Mouse (Mus musculus): ENCODE measurements around the gene Ssbp4. TPM values are rescaled to one million over a fixed set of nuclear protein-coding genes. Genes with fewer than 3 reads are reported as not detected.

Ssbp4 gene
- polyA plus RNA-seq, 1 experiment: 193 TPM

GRCm38 (mm10) chr8:70631436-70631835 is 22.8 kb upstream of the Ssbp4 start:
- Histone ChIP-seq H3K36me3 (ENCODE audit: control insufficient read depth, insufficient read depth) (no peaks in the 10 kb centered on the region), H3K27me3 (ENCODE audit: control insufficient read depth, insufficient read depth, insufficient read length) (no peaks in the 10 kb centered on the region), H3ac (ENCODE audit: control insufficient read depth, insufficient read length, low read depth) (peak overlapping the region; percentile 67), H3K4me3 (ENCODE audit: insufficient read depth, poor library complexity, severe bottlenecking) (peak overlapping the region; percentile 25), H3K79me2 (ENCODE audit: control insufficient read depth, insufficient read depth) (no peaks in the 10 kb centered on the region), H3K79me3 (ENCODE audit: low read depth) (peaks cover 2% of the 10 kb centered on the region)
- TF ChIP-seq FOSL1 (IDR thresholded peaks at IDR 0.05; ENCODE audit: insufficient read depth, low read length, poor library complexity, severe bottlenecking) (no peak), MAX (IDR thresholded peaks at IDR 0.05) (no peak), MYOG (IDR thresholded peaks at IDR 0.05; ENCODE audit: control insufficient read depth, extremely low read depth, insufficient read length) (no peak), CEBPB (IDR thresholded peaks at IDR 0.05; ENCODE audit: low read depth) (no peak), MYOD1 (IDR thresholded peaks at IDR 0.05; ENCODE audit: control insufficient read depth, insufficient read length, low read depth) (no peak), CTCF (IDR thresholded peaks at IDR 0.05; ENCODE audit: control insufficient read depth, insufficient read depth, insufficient read length) (no peak), USF1 (IDR thresholded peaks at IDR 0.05; ENCODE audit: low read depth) (no peak)

GRCm38 (mm10) chr8:70630532-70631381 is 22.1 kb upstream of the Ssbp4 start:
- Histone ChIP-seq H3K79me2 (ENCODE audit: control insufficient read depth, insufficient read depth) (no peaks in the 10 kb centered on the region), H3K27me3 (ENCODE audit: control insufficient read depth, insufficient read depth, insufficient read length) (no peaks in the 10 kb centered on the region), H3K36me3 (ENCODE audit: control insufficient read depth, insufficient read depth) (no peaks in the 10 kb centered on the region), H3K4me3 (ENCODE audit: insufficient read depth, poor library complexity, severe bottlenecking) (peak overlapping the region; percentile 25), H3K79me3 (ENCODE audit: low read depth) (peaks cover 2% of the 10 kb centered on the region), H3ac (ENCODE audit: control insufficient read depth, insufficient read length, low read depth) (peak overlapping the region; percentile 67)
- TF ChIP-seq CTCF (IDR thresholded peaks at IDR 0.05; ENCODE audit: control insufficient read depth, insufficient read depth, insufficient read length) (no peak), CEBPB (IDR thresholded peaks at IDR 0.05; ENCODE audit: low read depth) (peak; percentile 34)

DNA sequence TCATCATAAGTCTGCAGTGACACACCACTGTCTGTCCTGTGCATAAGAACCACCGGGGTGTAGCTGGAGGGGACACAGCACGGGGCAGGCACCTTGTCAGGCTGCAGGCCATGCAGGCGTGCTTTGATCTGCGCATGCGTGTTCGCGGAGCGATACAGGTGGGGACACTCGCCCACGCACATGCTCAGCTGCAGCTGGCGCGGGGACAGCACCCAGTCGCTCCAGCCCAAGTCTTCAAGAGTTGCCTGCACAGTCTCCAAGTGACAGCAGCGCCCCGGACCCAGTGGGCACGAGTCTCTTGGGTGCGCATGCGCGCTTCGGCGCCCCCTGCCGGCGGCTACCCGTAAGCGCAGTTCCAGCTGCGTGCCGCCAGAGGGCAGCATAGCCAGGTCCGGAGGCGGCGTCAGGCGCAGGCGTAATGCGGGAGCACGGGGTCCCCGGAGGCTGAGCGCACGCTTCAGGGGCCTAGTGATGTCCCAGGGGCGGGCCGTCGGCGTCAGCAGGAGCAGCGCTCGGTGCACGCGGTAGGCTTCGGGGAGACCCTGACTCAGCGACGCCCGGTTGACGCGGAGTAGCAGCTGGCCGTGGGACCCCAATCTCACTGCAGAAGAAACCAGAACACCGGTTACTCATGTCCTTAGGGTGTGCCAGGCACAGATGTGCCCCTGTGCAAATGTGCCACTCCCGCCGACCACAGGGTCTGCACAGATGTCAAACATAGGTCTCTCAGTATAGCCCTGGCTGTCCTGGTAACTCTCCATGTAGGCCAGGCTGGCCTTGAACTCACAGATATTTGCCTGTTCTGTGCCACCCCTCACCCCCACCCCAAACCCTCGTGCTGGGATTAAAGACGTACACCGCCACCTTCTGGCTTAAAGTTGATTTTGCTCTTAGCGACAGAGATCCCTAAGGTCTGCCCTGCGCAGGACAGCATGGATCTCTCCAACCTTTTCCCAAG is 21.2 kb upstream of the Ssbp4 start:
- Histone ChIP-seq H3K79me3 (ENCODE audit: low read depth) (peaks cover 2% of the 10 kb centered on the region), H3ac (ENCODE audit: control insufficient read depth, insufficient read length, low read depth) (peak overlapping the region; percentile 52), H3K27me3 (ENCODE audit: control insufficient read depth, insufficient read depth, insufficient read length) (no peaks in the 10 kb centered on the region), H3K36me3 (ENCODE audit: control insufficient read depth, insufficient read depth) (no peaks in the 10 kb centered on the region), H3K79me2 (ENCODE audit: control insufficient read depth, insufficient read depth) (no peaks in the 10 kb centered on the region), H3K4me3 (ENCODE audit: insufficient read depth, poor library complexity, severe bottlenecking) (peak overlapping the region; percentile 11)
- TF ChIP-seq MAX (IDR thresholded peaks at IDR 0.05) (peak; percentile 70), USF1 (IDR thresholded peaks at IDR 0.05; ENCODE audit: low read depth) (no peak), FOSL1 (IDR thresholded peaks at IDR 0.05; ENCODE audit: insufficient read depth, low read length, poor library complexity, severe bottlenecking) (no peak), CTCF (IDR thresholded peaks at IDR 0.05; ENCODE audit: control insufficient read depth, insufficient read depth, insufficient read length) (peak; percentile 100), CEBPB (IDR thresholded peaks at IDR 0.05; ENCODE audit: low read depth) (no peak), MYOD1 (IDR thresholded peaks at IDR 0.05; ENCODE audit: control insufficient read depth, insufficient read length, low read depth) (peak; percentile 82), MYOG (IDR thresholded peaks at IDR 0.05; ENCODE audit: control insufficient read depth, extremely low read depth, insufficient read length) (no peak)

DNA sequence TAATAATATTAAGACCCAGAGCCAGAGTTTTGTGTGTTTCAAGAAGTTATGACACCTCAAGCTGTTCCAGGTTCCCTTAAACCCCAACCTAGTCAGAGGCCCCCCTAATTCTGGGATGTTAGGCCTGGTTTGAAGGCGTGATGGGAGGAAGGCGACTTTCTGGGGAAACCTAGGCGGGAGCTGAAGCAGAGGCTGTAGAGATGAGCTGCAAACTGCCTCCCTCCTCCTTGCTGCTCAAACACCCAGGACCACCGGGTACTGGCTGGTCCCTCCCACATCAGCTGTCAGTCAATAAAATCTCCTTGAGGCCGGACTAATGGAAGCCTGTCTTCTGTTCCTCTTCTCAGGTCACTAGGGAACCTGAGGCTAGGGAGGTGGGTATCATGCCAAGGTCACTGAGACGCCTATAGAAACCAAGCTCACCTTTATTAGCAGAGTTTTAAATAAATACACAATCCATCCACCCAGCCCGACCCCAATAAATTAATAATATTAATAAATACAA is 20.4 kb upstream of the Ssbp4 start:
- H3K79me3 ChIP-seq (ENCODE audit: low read depth): peaks cover 2% of the 10 kb centered on the region
- H3K79me2 ChIP-seq (ENCODE audit: control insufficient read depth, insufficient read depth): no peaks in the 10 kb centered on the region
- no peaks in the 10 kb centered on the region for H3K27me3 ChIP-seq (ENCODE audit: control insufficient read depth, insufficient read depth, insufficient read length)
- no peaks in the 10 kb centered on the region for H3K36me3 ChIP-seq (ENCODE audit: control insufficient read depth, insufficient read depth)
- no peak overlapping the region for H3ac ChIP-seq (ENCODE audit: control insufficient read depth, insufficient read length, low read depth)
- H3K4me3 ChIP-seq (ENCODE audit: insufficient read depth, poor library complexity, severe bottlenecking): no peak overlapping the region
- TF ChIP-seq MYOG (IDR thresholded peaks at IDR 0.05; ENCODE audit: control insufficient read depth, extremely low read depth, insufficient read length) (no peak), MYOD1 (IDR thresholded peaks at IDR 0.05; ENCODE audit: control insufficient read depth, insufficient read length, low read depth) (no peak), MAX (IDR thresholded peaks at IDR 0.05) (no peak), CTCF (IDR thresholded peaks at IDR 0.05; ENCODE audit: control insufficient read depth, insufficient read depth, insufficient read length) (no peak), USF1 (IDR thresholded peaks at IDR 0.05; ENCODE audit: low read depth) (no peak), CEBPB (IDR thresholded peaks at IDR 0.05; ENCODE audit: low read depth) (no peak)

- Histone ChIP-seq H3K79me2 (ENCODE audit: control insufficient read depth, insufficient read depth) (no peaks in the 10 kb centered on the region), H3ac (ENCODE audit: control insufficient read depth, insufficient read length, low read depth) (no peak overlapping the region), H3K79me3 (ENCODE audit: low read depth) (peaks cover 2% of the 10 kb centered on the region), H3K27me3 (ENCODE audit: control insufficient read depth, insufficient read depth, insufficient read length) (no peaks in the 10 kb centered on the region), H3K36me3 (ENCODE audit: control insufficient read depth, insufficient read depth) (no peaks in the 10 kb centered on the region), H3K4me3 (ENCODE audit: insufficient read depth, poor library complexity, severe bottlenecking) (no peak overlapping the region)
- no peak for TF ChIP-seq CTCF (IDR thresholded peaks at IDR 0.05; ENCODE audit: control insufficient read depth, insufficient read depth, insufficient read length)
- no peak for TF ChIP-seq MYOD1 (IDR thresholded peaks at IDR 0.05; ENCODE audit: control insufficient read depth, insufficient read length, low read depth)
- no peak for TF ChIP-seq CEBPB (IDR thresholded peaks at IDR 0.05; ENCODE audit: low read depth)
- no peak for TF ChIP-seq FOSL1 (IDR thresholded peaks at IDR 0.05; ENCODE audit: insufficient read depth, low read length, poor library complexity, severe bottlenecking)
- no peak for TF ChIP-seq USF1 (IDR thresholded peaks at IDR 0.05; ENCODE audit: low read depth)
- no peak for TF ChIP-seq MYOG (IDR thresholded peaks at IDR 0.05; ENCODE audit: control insufficient read depth, extremely low read depth, insufficient read length)
- no peak for TF ChIP-seq MAX (IDR thresholded peaks at IDR 0.05)
These were observed 18.4 kb upstream of the Ssbp4 start for GRCm38 (mm10) chr8:70627041-70627440.

Measured in C2C12 (cell line).